Mouse (Mus musculus): ENCODE data around the gene Tcf20. TPM values are rescaled to one million over a fixed set of nuclear protein-coding genes. Genes with fewer than 3 reads are reported as not detected.
A peak's percentile ranks its signal among the peaks of the same experiment; 100 is the strongest.

The Tcf20 gene
- polyA plus RNA-seq, 2 experiments: 2.9 to 5.7 TPM

GRCm38 (mm10) chr15:82906574-82907061 lies 81.1 kb downstream of the Tcf20 start:
- DNase-seq (ENCODE audit: low read depth in 3 of 3, low spot score in 3 of 3): no peak
- H3K4me3 ChIP-seq (ENCODE audit: insufficient read depth in 1 of 2, low read depth in 2 of 2, low read length in 2 of 2): no peak overlapping the region
- H3K4me1 ChIP-seq (replicated peaks; ENCODE audit: control insufficient read depth in 2 of 2, insufficient read depth in 2 of 2, low read length in 1 of 2): no peaks in the 10 kb centered on the region
- TF ChIP-seq EP300 (IDR thresholded peaks at IDR 0.05; ENCODE audit: low read depth): no peak
- no peak for TF ChIP-seq CTCF (IDR thresholded peaks at IDR 0.05; ENCODE audit: low read depth)
- H3K27ac ChIP-seq: no peak overlapping the region
- H3K36me3 ChIP-seq (replicated peaks; ENCODE audit: control insufficient read depth, insufficient read depth, low read depth): no peaks in the 10 kb centered on the region
- peaks cover 4% of the 10 kb centered on the region for H3K27me3 ChIP-seq (ENCODE audit: control insufficient read depth, insufficient read depth, low read length)
- no peak for ATAC-seq (ENCODE audit: insufficient read depth)
- no peaks in the 10 kb centered on the region for H3K9me3 ChIP-seq (ENCODE audit: control insufficient read depth, low read length)
- whole genome bisulfite sequencing (ENCODE audit: insufficient replicate concordance): 51% methylated on average over 7 of the region's 7 CpGs
- no peak overlapping the region for H3K4me2 ChIP-seq (ENCODE audit: low read depth)
- no peak overlapping the region for H3K9ac ChIP-seq (replicated peaks)

DNA sequence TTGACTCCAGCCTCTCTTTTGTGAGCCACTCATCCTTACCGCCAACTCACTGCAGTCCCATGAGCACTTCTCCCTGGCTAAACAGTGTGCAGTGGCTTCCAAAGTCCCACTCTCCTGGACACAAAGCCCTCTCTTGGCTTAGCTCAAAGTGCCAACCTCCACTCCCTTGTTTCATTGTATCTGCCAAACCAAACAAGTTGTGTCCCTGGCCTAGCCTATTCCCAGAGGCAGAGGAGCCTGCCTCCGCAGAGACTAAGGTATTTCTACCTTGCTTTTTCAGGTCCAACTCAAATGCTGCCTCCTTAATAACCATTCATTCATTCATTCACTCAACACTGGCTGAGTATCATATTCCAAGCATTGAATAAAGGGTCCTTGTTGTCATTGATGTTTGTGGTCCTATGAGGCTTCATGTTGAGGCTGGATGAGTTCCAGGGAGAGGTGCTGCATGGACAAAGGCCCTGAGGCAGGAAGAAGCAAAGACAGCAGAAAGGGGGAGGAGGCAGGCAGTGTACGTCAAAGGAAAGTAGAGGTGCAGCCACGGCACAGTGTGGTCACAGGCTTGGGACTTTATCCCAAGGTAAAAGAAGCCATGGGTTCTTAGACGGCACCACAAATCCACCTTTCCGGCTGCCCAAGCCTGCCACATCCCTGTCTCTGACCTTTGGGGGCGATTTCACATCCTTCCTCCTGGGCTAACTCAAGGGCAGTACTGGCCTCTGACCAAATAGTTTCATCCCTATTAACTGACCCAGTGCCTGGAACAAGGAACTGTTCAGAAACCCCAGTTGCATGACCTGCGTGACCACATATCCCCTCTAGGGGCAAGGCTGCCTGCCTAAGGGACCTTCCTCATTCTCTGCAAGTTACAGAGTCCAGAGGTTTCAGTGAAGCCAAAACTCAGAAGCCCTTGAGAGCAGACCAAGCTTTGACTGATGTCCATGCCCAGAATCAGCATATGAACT lies 82.0 kb downstream of the Tcf20 start:
- DNase-seq (ENCODE audit: low read depth in 3 of 3, low spot score in 3 of 3) (no peak), ATAC-seq (ENCODE audit: insufficient read depth) (no peak)
- Histone ChIP-seq H3K9me3 (ENCODE audit: control insufficient read depth, low read length) (no peaks in the 10 kb centered on the region), H3K4me1 (replicated peaks; ENCODE audit: control insufficient read depth in 2 of 2, insufficient read depth in 2 of 2, low read length in 1 of 2) (no peaks in the 10 kb centered on the region), H3K9ac (replicated peaks) (no peak overlapping the region), H3K36me3 (replicated peaks; ENCODE audit: control insufficient read depth, insufficient read depth, low read depth) (no peaks in the 10 kb centered on the region), H3K4me2 (ENCODE audit: low read depth) (no peak overlapping the region), H3K4me3 (ENCODE audit: insufficient read depth in 1 of 2, low read depth in 2 of 2, low read length in 2 of 2) (no peak overlapping the region), H3K27ac (no peak overlapping the region), H3K27me3 (ENCODE audit: control insufficient read depth, insufficient read depth, low read length) (no peaks in the 10 kb centered on the region; the same call in none of the 2 replicates)
- no peak for TF ChIP-seq EP300 (IDR thresholded peaks at IDR 0.05; ENCODE audit: low read depth)
- TF ChIP-seq CTCF (IDR thresholded peaks at IDR 0.05; ENCODE audit: low read depth): peak; percentile 15; the same call in 1 of the 2 replicates
- WGBS (ENCODE audit: insufficient replicate concordance): 59% methylated on average over 8 of the region's 8 CpGs

- H3K4me1 ChIP-seq (replicated peaks; ENCODE audit: control insufficient read depth in 2 of 2, insufficient read depth in 2 of 2, low read length in 1 of 2): peaks cover 3 to 4% of the 10 kb centered on the region in 2 experiments; a peak in 2 of 4 replicates
- H3K9ac ChIP-seq (replicated peaks): no peak overlapping the region
- no peak for TF ChIP-seq EP300 (IDR thresholded peaks at IDR 0.05; ENCODE audit: low read depth)
- TF ChIP-seq CTCF (IDR thresholded peaks at IDR 0.05; ENCODE audit: low read depth): no peak
Observed at GRCm38 (mm10) chr15:82904526-82904925, 83.1 kb downstream of the Tcf20 start.

DNA sequence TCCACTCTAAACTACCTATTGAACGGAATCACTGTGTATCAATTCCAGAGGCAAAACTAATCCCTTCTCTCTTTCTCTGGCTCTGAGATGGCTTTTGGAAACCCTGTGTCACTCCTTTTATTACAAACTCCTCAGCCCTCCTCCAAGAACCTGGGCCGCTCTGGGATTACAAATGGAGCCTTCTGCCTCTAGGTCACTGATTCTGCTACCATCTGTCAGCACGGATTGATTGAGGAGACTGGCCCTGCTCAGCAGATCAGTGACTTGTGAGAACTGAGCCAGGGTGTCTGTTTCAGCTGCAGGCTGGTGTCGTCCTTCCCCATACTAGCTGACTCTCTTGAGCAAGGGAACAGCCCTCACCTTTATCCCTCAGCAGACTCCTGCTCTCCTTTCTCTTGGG lies 85.2 kb downstream of the Tcf20 start:
- Histone ChIP-seq H3K9me3 (ENCODE audit: control insufficient read depth, low read length) (no peaks in the 10 kb centered on the region), H3K9ac (replicated peaks) (no peak overlapping the region), H3K4me1 (replicated peaks; ENCODE audit: control insufficient read depth in 2 of 2, insufficient read depth in 2 of 2, low read length in 1 of 2) (peaks cover 11 to 14% of the 10 kb centered on the region in 2 experiments), H3K4me3 (ENCODE audit: insufficient read depth in 1 of 2, low read depth in 2 of 2, low read length in 2 of 2) (no peak overlapping the region), H3K27ac (no peak overlapping the region), H3K36me3 (replicated peaks; ENCODE audit: control insufficient read depth, insufficient read depth, low read depth) (no peaks in the 10 kb centered on the region), H3K27me3 (ENCODE audit: control insufficient read depth, insufficient read depth, low read length) (no peaks in the 10 kb centered on the region), H3K4me2 (ENCODE audit: low read depth) (no peak overlapping the region)
- no peak for DNase-seq (ENCODE audit: low read depth in 3 of 3, low spot score in 3 of 3)
- ATAC-seq (ENCODE audit: insufficient read depth): no peak
- 62% methylated on average over 4 of the region's 4 CpGs for WGBS (ENCODE audit: insufficient replicate concordance)
- TF ChIP-seq CTCF (IDR thresholded peaks at IDR 0.05; ENCODE audit: low read depth) (no peak), EP300 (IDR thresholded peaks at IDR 0.05; ENCODE audit: low read depth) (no peak)

More at GRCm38 (mm10) chr15:82904526-82904925, 83.1 kb downstream of the Tcf20 start:
- Histone ChIP-seq H3K4me2 (ENCODE audit: low read depth) (no peak overlapping the region), H3K36me3 (replicated peaks; ENCODE audit: control insufficient read depth, insufficient read depth, low read depth) (no peaks in the 10 kb centered on the region), H3K9me3 (ENCODE audit: control insufficient read depth, low read length) (no peaks in the 10 kb centered on the region), H3K27ac (no peak overlapping the region), H3K27me3 (ENCODE audit: control insufficient read depth, insufficient read depth, low read length) (no peaks in the 10 kb centered on the region), H3K4me3 (ENCODE audit: insufficient read depth in 1 of 2, low read depth in 2 of 2, low read length in 2 of 2) (no peak overlapping the region)
- WGBS (ENCODE audit: insufficient replicate concordance): 48% methylated on average over 7 of the region's 7 CpGs
- ATAC-seq (ENCODE audit: insufficient read depth) (no peak), DNase-seq (ENCODE audit: low read depth in 3 of 3, low spot score in 3 of 3) (no peak)

GRCm38 (mm10) chr15:82901306-82901705 lies 86.4 kb downstream of the Tcf20 start:
- no peak for ATAC-seq (ENCODE audit: insufficient read depth)
- TF ChIP-seq CTCF (IDR thresholded peaks at IDR 0.05; ENCODE audit: low read depth) (no peak), EP300 (IDR thresholded peaks at IDR 0.05; ENCODE audit: low read depth) (no peak)

More at GRCm38 (mm10) chr15:82901306-82901705, 86.4 kb downstream of the Tcf20 start:
- Histone ChIP-seq H3K27me3 (ENCODE audit: control insufficient read depth, insufficient read depth, low read length) (no peaks in the 10 kb centered on the region), H3K9me3 (ENCODE audit: control insufficient read depth, low read length) (no peaks in the 10 kb centered on the region), H3K4me2 (ENCODE audit: low read depth) (no peak overlapping the region), H3K4me3 (ENCODE audit: insufficient read depth in 1 of 2, low read depth in 2 of 2, low read length in 2 of 2) (no peak overlapping the region), H3K27ac (no peak overlapping the region), H3K36me3 (replicated peaks; ENCODE audit: control insufficient read depth, insufficient read depth, low read depth) (no peaks in the 10 kb centered on the region), H3K4me1 (replicated peaks; ENCODE audit: control insufficient read depth in 2 of 2, insufficient read depth in 2 of 2, low read length in 1 of 2) (peaks cover 14% of the 10 kb centered on the region in 2 experiments), H3K9ac (replicated peaks) (no peak overlapping the region)
- 40% methylated on average over 6 of the region's 6 CpGs for WGBS (ENCODE audit: insufficient replicate concordance)
- DNase-seq (ENCODE audit: low read depth in 3 of 3, low spot score in 3 of 3): no peak

Measured in liver, embryonic 14.5 days (tissue).